Mouse (Mus musculus) thymus, adult 2 months (tissue): ENCODE data around the gene Hnrnpab. TPM values are rescaled to one million over a fixed set of nuclear protein-coding genes. Genes with fewer than 3 reads are reported as not detected.
A peak's percentile ranks its signal among the peaks of the same experiment; 100 is the strongest.
"Not testable (repeated sequence)": the region's sequence is repeated elsewhere in the genome, so short reads cannot be mapped to it uniquely, and the experiment has no call there.

Experiments used
- DNase-seq: peaks from one replicate; pipeline ENCODE4 v3.0.0; 2021
- H3K27ac ChIP-seq: fragments of 200-500 bp; 2 replicates; pipeline ENCODE4 v1.5.1; 2012; ENCODE audit warnings: low read length, control low read depth; ENCODE audit not compliant: control insufficient read depth, insufficient read depth
- H3K27me3 ChIP-seq: fragments of 200-500 bp; 2 replicates; pipeline ENCODE4 v1.6.1; 2012; ENCODE audit warnings: mild to moderate bottlenecking, low read length, moderate library complexity, mixed read lengths; ENCODE audit not compliant: control insufficient read depth, insufficient read depth
- H3K36me3 ChIP-seq: fragments of 200-500 bp; 2 replicates; pipeline ENCODE4 v1.6.1; 2012; ENCODE audit warnings: mild to moderate bottlenecking, low read length, moderate library complexity; ENCODE audit not compliant: control insufficient read depth, insufficient read depth
- H3K4me1 ChIP-seq: fragments of 200-500 bp; replicated peaks from 2 replicates; pipeline ENCODE4 v1.6.1; 2012; ENCODE audit warnings: low read length; ENCODE audit not compliant: control insufficient read depth, insufficient read depth
- H3K4me3 ChIP-seq: fragments of 200-500 bp; 2 replicates; pipeline ENCODE4 v1.5.1; 2012; ENCODE audit warnings: mild to moderate bottlenecking, low read length, control low read depth, moderate library complexity; ENCODE audit not compliant: control insufficient read depth, insufficient read depth
- CTCF ChIP-seq: fragments of 200-500 bp; IDR thresholded peaks from 2 replicates; pipeline ENCODE4 v1.5.1; 2012; ENCODE audit warnings: mild to moderate bottlenecking, control low read depth, low read length, moderate library complexity, borderline replicate concordance; ENCODE audit not compliant: control insufficient read depth, poor library complexity, insufficient read depth; ENCODE audit errors: extremely low read depth
- POLR2A ChIP-seq: fragments of 200-500 bp; IDR thresholded peaks from 2 replicates; pipeline ENCODE4 v1.6.1; 2012; ENCODE audit warnings: mild to moderate bottlenecking, low read length, control low read depth, moderate library complexity; ENCODE audit not compliant: control insufficient read depth, poor library complexity, insufficient read depth; ENCODE audit errors: extremely low read depth
- WGBS: fragments of 180-500 bp; shearing (Covaris S2); methylation state at CpG from one replicate; pipeline ENCODE4 v1.1.7; 2018; 5-methylcytosine and 5-hydroxymethylcytosine counted together
- polyA plus RNA-seq: library from polyadenylated mRNA; depleted of rRNA; stranded (reverse); fragments of >200 nt; gene quantifications from 2 replicates; pipeline ENCODE4 v1.2.3, GENCODE M21; 2012

The Hnrnpab gene
- polyA plus RNA-seq, 1 experiment: 533 TPM

DNA sequence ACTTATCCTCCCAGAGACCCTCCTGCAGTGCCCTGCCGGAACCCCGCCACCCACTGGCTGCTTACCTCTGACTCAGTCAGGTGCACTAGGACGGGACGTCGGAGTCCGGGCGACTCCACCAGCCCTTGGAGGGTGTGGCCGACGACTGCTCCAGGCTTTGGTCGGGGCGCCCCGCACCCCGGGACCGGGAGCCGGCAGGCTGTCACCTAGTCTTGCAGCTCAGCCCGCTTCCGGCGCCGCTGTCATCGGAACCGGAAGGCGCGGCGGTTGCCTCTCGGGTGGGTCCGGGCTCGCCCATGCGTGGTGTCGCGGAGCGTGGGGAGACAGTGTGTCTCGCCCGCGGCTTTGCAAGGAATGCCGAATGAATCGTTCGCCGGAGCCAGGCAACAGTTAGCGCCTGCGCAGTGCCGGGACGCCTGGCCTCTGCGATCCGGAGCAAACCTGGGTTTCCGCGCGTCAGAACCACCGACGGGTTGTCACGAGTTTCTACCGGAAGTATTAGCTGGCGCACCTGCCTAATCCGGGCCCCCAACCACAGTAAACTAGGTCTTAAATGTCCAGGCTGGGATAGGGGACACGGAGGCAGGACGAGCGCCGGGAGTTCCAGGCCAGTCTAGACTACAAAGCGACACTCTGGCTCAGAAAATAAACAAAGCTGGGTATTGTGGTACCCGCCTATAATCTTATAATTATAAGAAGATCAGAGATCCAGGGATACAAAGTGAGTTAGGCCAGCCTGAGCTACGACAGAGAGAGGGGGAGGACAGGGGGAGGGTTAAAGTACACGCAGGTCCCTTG is 29.1 kb upstream of the Hnrnpab start, which contains the start of gene Rmnd5b:
Gene Rmnd5b (minus strand): TSS at position 372 of the 798 bp plus-strand sequence.
- Histone ChIP-seq H3K4me1 (peaks cover 38% of the 10 kb centered on the region), H3K36me3 (no peaks in the 10 kb centered on the region), H3K4me3 (peak within 1 kb of the TSS; percentile 71), H3K27ac (peak within 1 kb of the TSS; percentile 93), H3K27me3 (no peaks in the 10 kb centered on the region)
- DNase-seq: peak; percentile 85
- TF ChIP-seq POLR2A: peak; percentile 67; the same call in 1 of the 2 replicates
- peak; percentile 61; the same call in 1 of the 2 replicates for TF ChIP-seq CTCF
- under 1% methylated on average over 61 of the region's 61 CpGs for WGBS

DNA sequence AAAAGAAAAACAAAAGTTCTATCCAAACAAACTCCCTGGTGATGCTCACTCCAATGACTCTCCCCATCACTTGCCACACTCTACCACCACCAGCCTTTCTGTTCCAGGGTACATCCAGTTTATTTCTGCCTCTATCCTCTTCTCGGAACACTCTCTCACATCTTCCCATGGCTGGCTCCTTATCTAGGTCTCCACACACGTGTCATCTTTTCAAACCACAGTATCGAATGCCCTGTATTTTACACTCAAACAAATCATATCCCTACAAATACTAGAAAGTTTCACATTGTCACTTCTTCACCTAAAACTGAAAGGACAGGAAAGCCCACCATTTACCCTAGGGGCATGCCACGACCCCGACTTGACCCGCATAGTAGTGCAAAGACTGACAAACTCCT is 28.5 kb upstream of the Hnrnpab start:
- DNase-seq: no peak
- Histone ChIP-seq H3K27me3 (no peaks in the 10 kb centered on the region), H3K36me3 (no peaks in the 10 kb centered on the region), H3K4me1 (peaks cover 33% of the 10 kb centered on the region), H3K27ac (peak overlapping the region; percentile 93), H3K4me3 (peak overlapping the region; percentile 71)
- no peak for TF ChIP-seq POLR2A
- no peak for TF ChIP-seq CTCF
- 5% methylated on average over 6 of the region's 6 CpGs for WGBS

DNA sequence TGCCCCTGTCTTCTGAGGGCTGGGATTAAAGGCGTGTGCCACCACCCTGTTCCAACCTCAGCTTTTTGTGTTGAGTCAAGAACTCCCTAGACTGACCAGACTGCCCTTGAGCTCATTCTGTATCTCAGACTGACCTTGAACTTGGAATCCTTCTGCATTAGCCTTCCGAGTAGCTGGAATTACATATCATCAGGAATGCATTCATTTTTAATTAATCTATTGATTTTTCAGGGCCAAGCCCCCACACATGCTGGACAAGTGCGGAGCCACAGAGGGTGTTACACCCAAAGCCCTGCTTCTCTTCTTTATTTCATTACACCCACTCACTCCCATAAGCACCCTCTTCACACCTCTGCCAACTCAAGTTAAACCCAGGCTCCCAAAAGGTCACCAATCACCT is 27.1 kb upstream of the Hnrnpab start:
- Histone ChIP-seq H3K4me1 (peaks cover 30% of the 10 kb centered on the region), H3K27ac (no peak overlapping the region), H3K4me3 (no peak overlapping the region), H3K27me3 (no peaks in the 10 kb centered on the region), H3K36me3 (peaks cover 5% of the 10 kb centered on the region; the same call in 1 of the 2 replicates)
- 97% methylated on average over 3 of the region's 3 CpGs for WGBS
- DNase-seq: no peak
- TF ChIP-seq POLR2A (no peak), CTCF (no peak)

DNA sequence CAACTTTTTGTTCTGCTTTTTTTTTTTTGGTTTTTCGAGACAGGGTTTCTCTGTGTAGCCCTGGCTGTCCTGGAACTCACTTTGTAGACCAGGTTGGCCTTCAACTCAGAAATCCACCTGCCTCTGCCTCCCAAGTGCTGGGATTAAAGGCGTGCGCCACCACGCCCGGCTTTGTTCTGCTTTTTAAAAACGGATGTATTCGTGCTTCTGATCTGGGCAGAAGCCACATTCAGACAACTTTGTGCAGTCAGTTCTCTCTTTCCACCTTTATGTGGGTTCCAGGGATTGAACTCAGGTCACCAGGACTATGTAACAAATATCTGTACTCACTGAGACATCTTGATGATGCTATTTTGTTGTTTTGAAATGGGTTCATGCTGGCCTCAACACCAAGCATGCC is 26.6 kb upstream of the Hnrnpab start:
- not testable (repeated sequence) for DNase-seq, H3K4me3 ChIP-seq, H3K36me3 ChIP-seq, H3K27ac ChIP-seq, H3K27me3 ChIP-seq
- H3K4me1 ChIP-seq: peaks cover 29% of the 10 kb centered on the region
- WGBS: 67% methylated on average over 7 of the region's 7 CpGs

DNA sequence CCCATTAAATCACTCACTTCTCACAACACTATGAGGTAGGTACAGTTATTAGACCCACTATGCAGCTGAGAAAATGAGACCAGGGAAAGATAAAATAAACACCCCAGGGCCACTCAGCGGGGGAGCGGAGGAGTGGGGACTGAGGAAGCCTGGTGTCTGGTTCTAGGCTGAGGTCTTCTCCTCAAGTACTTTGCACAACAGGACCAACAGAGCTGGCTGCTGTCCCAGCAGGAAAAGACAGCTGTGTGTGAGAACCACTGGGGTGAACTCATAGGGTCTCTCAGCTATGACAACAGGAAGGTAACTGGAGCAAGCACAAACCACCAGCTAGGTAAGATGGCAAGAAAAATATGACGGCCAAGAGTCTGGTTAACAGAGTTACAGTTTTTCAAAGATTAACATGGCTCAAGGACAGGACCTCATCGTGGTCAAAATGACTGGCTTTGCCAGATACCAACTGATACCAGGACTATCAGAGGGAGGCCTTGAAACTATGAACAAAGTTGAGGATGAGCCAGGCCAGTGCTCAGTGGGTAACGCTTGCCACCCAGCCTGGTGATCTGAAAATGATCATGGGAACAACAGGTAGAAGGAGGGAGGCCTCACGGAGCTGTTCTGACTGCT is 25.6 kb upstream of the Hnrnpab start:
- H3K4me3 ChIP-seq: no peak overlapping the region
- no peak overlapping the region for H3K27ac ChIP-seq

DNA sequence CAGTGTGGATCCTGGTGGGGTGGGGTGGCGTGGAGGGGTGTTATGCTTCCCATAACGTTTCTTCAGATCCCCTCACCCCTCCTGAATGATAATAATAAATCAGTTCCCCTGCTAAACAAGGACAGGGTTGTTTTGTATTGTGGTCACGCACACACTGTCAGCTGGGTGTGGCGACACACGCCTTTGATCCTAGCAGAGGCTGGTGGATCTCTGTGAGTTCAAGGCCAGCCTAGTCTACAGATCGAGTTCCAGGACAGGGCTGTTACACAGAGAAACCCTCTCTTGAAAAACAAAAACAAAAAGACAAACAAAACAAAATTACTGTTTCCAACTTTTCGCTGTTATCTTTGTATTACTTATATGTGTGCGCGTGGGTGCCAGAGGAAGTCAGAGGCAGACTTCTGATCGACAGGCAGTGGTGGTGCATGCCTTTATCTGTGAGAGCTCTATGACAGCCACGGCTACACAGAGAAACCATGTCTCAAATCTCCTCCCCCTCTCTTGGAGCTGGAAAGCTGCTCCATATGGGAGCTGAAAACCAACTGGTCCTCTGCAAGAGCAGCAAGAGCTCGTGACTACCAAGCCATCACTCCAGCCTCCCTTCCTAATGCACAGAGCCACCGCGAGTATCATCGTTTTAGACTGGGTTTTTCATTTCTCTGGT is 23.1 kb upstream of the Hnrnpab start:
- no peak overlapping the region for H3K27ac ChIP-seq
- H3K36me3 ChIP-seq: peaks cover 36% of the 10 kb centered on the region
- no peak for DNase-seq
- no peak overlapping the region for H3K4me3 ChIP-seq
- TF ChIP-seq POLR2A: no peak
- TF ChIP-seq CTCF: no peak
- WGBS: 84% methylated on average over 15 of the region's 15 CpGs
- peaks cover 15% of the 10 kb centered on the region for H3K4me1 ChIP-seq
- H3K27me3 ChIP-seq: no peaks in the 10 kb centered on the region

More for the DNA sequence above, 25.6 kb upstream of the Hnrnpab start:
- WGBS: 44% methylated on average over 6 of the region's 6 CpGs
- TF ChIP-seq CTCF: no peak
- no peak for TF ChIP-seq POLR2A
- H3K27me3 ChIP-seq: no peaks in the 10 kb centered on the region
- peaks cover 22% of the 10 kb centered on the region for H3K4me1 ChIP-seq
- DNase-seq: no peak
- H3K36me3 ChIP-seq: peaks cover 17% of the 10 kb centered on the region
